Mouse (Mus musculus): ENCODE results near the gene Olfr1132.
"Not testable (repeated sequence)": the region's sequence is repeated elsewhere in the genome, so short reads cannot be mapped to it uniquely, and the experiment has no call there.

The Olfr1132 gene

DNA sequence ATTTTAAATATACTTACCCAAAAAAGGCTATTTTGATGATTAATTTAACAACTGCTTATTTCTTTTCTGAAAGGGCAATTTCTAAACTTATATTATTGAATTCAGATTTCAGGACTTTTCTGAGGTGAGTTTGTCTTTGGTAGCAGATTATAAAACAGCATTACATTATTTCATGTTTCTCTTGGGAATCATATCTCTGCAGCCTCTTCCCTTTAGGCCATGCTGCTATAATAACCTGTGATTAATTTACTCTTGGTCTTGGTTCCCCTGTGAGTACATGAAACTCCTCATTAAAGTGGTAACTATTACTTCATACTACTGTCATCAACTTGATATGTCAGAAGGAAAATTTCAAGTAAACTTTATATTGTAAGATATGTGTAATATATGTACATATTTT lies at the start of gene Olfr1132:
TSS of gene Olfr1132 (minus strand) at position 101 of the 400 bp plus-strand sequence.
- no peak for DNase-seq (ENCODE audit: low spot score in 2 of 2)

DNA sequence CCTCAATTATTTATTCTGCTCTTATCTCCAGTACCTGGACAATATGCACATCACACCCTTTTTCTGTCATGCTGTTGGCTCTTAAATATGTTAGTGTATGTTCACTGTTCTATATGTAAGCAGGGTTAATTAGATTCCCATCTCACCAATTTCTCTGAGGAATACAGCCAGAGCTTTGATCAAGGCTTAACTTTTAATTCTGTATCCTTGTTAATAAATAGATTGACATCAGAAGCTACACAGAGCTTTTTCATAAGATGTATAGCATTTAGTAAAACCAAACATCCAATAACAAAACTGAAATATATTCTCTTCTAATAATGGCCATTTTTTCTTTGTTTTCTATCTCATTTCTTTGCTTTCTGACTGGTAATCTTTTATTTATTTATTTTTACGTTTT lies 36.2 kb upstream of the Olfr1132 start, which contains the start of gene Olfr1135:
TSS of gene Olfr1135 (minus strand) at position 101 of the 400 bp plus-strand sequence.
- DNase-seq (ENCODE audit: low spot score in 2 of 2): no peak

GRCm38 (mm10) chr2:87658360-87658759 lies 21.0 kb upstream of the Olfr1132 start, which contains the start of gene Olfr1134:
Gene Olfr1134, minus strand, starts transcription at chr2:87658460.
- DNase-seq (ENCODE audit: low spot score in 2 of 2): no peak

DNA sequence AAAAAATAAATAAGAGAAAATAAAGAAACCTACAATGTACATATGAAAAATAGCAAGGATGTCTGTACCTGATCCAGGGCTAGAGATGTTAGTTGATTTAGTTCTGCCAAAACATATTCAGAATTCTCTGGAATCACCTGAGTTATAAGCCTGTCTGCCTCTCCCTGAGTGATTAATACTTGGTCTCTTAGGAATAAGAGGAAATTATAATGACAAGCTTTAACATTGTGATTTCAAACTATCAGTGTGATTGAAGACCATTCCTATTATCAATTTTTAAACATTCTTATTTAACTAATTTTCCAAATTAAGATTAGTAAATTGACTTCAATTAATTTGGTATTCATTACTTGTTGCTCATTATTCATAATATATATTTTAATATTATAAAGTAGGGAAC lies 9.9 kb upstream of the Olfr1132 start, which contains the start of gene Olfr1133:
TSS of gene Olfr1133 (minus strand) at position 101 of the 400 bp plus-strand sequence.
- no peak for DNase-seq (ENCODE audit: low spot score in 2 of 2)

- no peak for DNase-seq (ENCODE audit: low spot score in 2 of 2)
These were observed 5.1 kb upstream of the Olfr1132 start for GRCm38 (mm10) chr2:87642441-87642840.

GRCm38 (mm10) chr2:87626804-87627203 lies 10.5 kb downstream of the Olfr1132 start, which contains the start of gene Olfr1131:
Gene Olfr1131, plus strand, starts transcription at chr2:87627104.
- DNase-seq (ENCODE audit: low spot score in 2 of 2): no peak

DNA sequence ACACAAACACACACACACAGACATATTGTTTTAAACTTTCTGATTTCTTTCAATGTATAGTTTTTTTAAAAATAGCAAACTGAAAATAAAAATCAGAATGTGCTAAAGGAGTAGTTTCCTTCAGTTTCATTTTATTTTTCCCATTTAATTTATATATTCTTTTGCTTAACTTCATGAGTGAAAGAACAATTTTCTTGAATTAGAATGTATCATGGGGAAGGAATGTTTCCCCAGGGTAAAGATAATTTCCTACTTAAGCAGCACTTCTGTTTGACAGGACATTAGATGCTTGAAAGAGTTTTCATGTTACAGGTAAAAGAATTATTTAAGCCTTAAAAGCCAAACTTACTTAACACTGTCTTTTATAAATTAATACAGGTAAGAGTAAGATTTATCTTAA lies 31.4 kb downstream of the Olfr1132 start, which contains the start of gene Olfr1130:
TSS of gene Olfr1130 (plus strand) at position 301 of the 400 bp plus-strand sequence.
- DNase-seq (ENCODE audit: low spot score in 2 of 2): not testable (repeated sequence)

Measured in urinary bladder, postnatal 4 days (tissue).